Mouse (Mus musculus) embryonic fibroblast, embryonic 13.5 days (primary cell): ENCODE data around the gene Gab1. TPM values are rescaled to one million over a fixed set of nuclear protein-coding genes. Genes with fewer than 3 reads are reported as not detected.

ENCODE experiments used
- H3K27ac ChIP-seq: 2 replicates; pipeline ENCODE4 v1.5.1; 2012; ENCODE audit warnings: low read length, control low read depth, inconsistent platforms; ENCODE audit not compliant: insufficient read depth
- H3K4me1 ChIP-seq: 2 replicates; pipeline ENCODE4 v1.6.1; 2011; ENCODE audit warnings: low read length; ENCODE audit not compliant: control insufficient read depth, insufficient read depth
- H3K4me3 ChIP-seq: 2 replicates; pipeline ENCODE4 v1.5.1; 2011; ENCODE audit warnings: mild to moderate bottlenecking, control low read depth, low read length; ENCODE audit not compliant: insufficient read depth
- CTCF ChIP-seq: IDR thresholded peaks from 2 replicates; pipeline ENCODE4 v1.5.1; 2011; ENCODE audit warnings: mild to moderate bottlenecking, control low read depth, low read length, moderate library complexity, borderline replicate concordance; ENCODE audit not compliant: insufficient read depth
- POLR2A ChIP-seq: IDR thresholded peaks from 2 replicates; pipeline ENCODE4 v1.6.1; 2011; ENCODE audit warnings: low read depth, mild to moderate bottlenecking, control low read depth, low read length, moderate library complexity
- polyA plus RNA-seq: library from polyadenylated mRNA; stranded (reverse); fragments of >200 nt; gene quantifications from 2 replicates; pipeline ENCODE4 v1.2.4, GENCODE M21; 2011; ENCODE audit warnings: low read depth; ENCODE audit not compliant: missing spikeins, insufficient read length

Gene Gab1
- polyA plus RNA-seq, 1 experiment: 25.4 TPM

- H3K27ac ChIP-seq: no peak overlapping the region
- TF ChIP-seq CTCF: no peak
- TF ChIP-seq POLR2A: no peak
- peaks cover 16% of the 10 kb centered on the region for H3K4me1 ChIP-seq
- no peak overlapping the region for H3K4me3 ChIP-seq
Measured at GRCm38 (mm10) chr8:80848631-80849030, 31.7 kb downstream of the Gab1 start.

GRCm38 (mm10) chr8:80847912-80848311, 32.4 kb downstream of the Gab1 start:
- Histone ChIP-seq H3K4me1 (peaks cover 12% of the 10 kb centered on the region), H3K4me3 (no peak overlapping the region), H3K27ac (no peak overlapping the region)
- TF ChIP-seq POLR2A (no peak), CTCF (no peak)

- Histone ChIP-seq H3K4me1 (peaks cover 5% of the 10 kb centered on the region; the same call in 1 of the 2 replicates), H3K27ac (no peak overlapping the region), H3K4me3 (no peak overlapping the region)
- TF ChIP-seq POLR2A (no peak), CTCF (no peak)
Measured at GRCm38 (mm10) chr8:80845284-80845683, 35.0 kb downstream of the Gab1 start.

GRCm38 (mm10) chr8:80843744-80844434, 36.4 kb downstream of the Gab1 start:
- TF ChIP-seq POLR2A (no peak), CTCF (no peak)
- Histone ChIP-seq H3K4me3 (no peak overlapping the region), H3K4me1 (peaks cover 3% of the 10 kb centered on the region; the same call in 1 of the 2 replicates), H3K27ac (no peak overlapping the region)

GRCm38 (mm10) chr8:80842514-80842913, 37.8 kb downstream of the Gab1 start:
- Histone ChIP-seq H3K4me1 (peaks cover 5% of the 10 kb centered on the region), H3K27ac (no peak overlapping the region), H3K4me3 (no peak overlapping the region)
- TF ChIP-seq POLR2A: no peak
- TF ChIP-seq CTCF: no peak

GRCm38 (mm10) chr8:80840090-80840489, 40.2 kb downstream of the Gab1 start:
- Histone ChIP-seq H3K4me3 (no peak overlapping the region), H3K4me1 (peaks cover 11% of the 10 kb centered on the region), H3K27ac (no peak overlapping the region)
- TF ChIP-seq CTCF (no peak), POLR2A (no peak)

GRCm38 (mm10) chr8:80838199-80838598, 42.1 kb downstream of the Gab1 start:
- Histone ChIP-seq H3K4me3 (no peak overlapping the region), H3K4me1 (peaks cover 16% of the 10 kb centered on the region), H3K27ac (peak overlapping the region; percentile 73)
- no peak for TF ChIP-seq POLR2A
- TF ChIP-seq CTCF: no peak

GRCm38 (mm10) chr8:80835401-80835800, 44.9 kb downstream of the Gab1 start:
- Histone ChIP-seq H3K27ac (no peak overlapping the region), H3K4me1 (peaks cover 28% of the 10 kb centered on the region), H3K4me3 (no peak overlapping the region)
- TF ChIP-seq CTCF: no peak

- no peak overlapping the region for H3K4me3 ChIP-seq
- no peak overlapping the region for H3K27ac ChIP-seq
- peaks cover 32% of the 10 kb centered on the region for H3K4me1 ChIP-seq
- TF ChIP-seq CTCF (no peak), POLR2A (no peak)
Measured at GRCm38 (mm10) chr8:80834443-80834842, 45.9 kb downstream of the Gab1 start.

GRCm38 (mm10) chr8:80832534-80832933, 47.8 kb downstream of the Gab1 start:
- H3K4me3 ChIP-seq: no peak overlapping the region
- TF ChIP-seq POLR2A: no peak
- no peak for TF ChIP-seq CTCF
- H3K4me1 ChIP-seq: peaks cover 27% of the 10 kb centered on the region
- peak overlapping the region; percentile 56 for H3K27ac ChIP-seq
